In genomic region chr13:52980951-52981421, GRCm38 (mm10) we compare ENCODE assay signal across 8 mouse cellular contexts. TPM values are rescaled to one million over a fixed set of nuclear protein-coding genes. Genes with fewer than 3 reads are reported as not detected.
A peak's percentile ranks its signal among the peaks of the same experiment; 100 is the strongest.
DNase-seq lines count a peak whose midpoint lies in the region; ATAC-seq lines count a peak whose summit lies in the region.

Gene Nfil3, minus strand, starts transcription at chr13:52981073.

- H3K4me3 ChIP-seq in embryonic facial prominence, embryonic 15.5 days (replicated peaks): peak within 1 kb of the TSS; percentile 92
- peak within 1 kb of the TSS; percentile 96 for H3K4me3 ChIP-seq in heart, embryonic 12.5 days
- H3K4me3 ChIP-seq in kidney, embryonic 15.5 days (replicated peaks): peak within 1 kb of the TSS; percentile 96
- H3K4me3 ChIP-seq in liver, embryonic 11.5 days (ENCODE audit: low read depth, low read length): peak within 1 kb of the TSS; percentile 80
- peak within 1 kb of the TSS; percentile 84 for H3K4me3 ChIP-seq in stomach, embryonic 14.5 days (ENCODE audit: low read depth, low read length)

- under 1% methylated on average over 47 of the region's 79 CpGs for WGBS in embryonic facial prominence, embryonic 15.5 days
- under 1% methylated on average over 57 of the region's 79 CpGs for WGBS in heart, embryonic 12.5 days
- WGBS in kidney, embryonic 15.5 days: under 1% methylated on average over 56 of the region's 79 CpGs
- 0% methylated on average over 39 of the region's 79 CpGs for whole genome bisulfite sequencing in liver, embryonic 11.5 days
- under 1% methylated on average over 47 of the region's 79 CpGs for WGBS in stomach, embryonic 14.5 days

- H3K9ac ChIP-seq in embryonic facial prominence, embryonic 15.5 days: peak within 1 kb of the TSS; percentile 92
- H3K9ac ChIP-seq in heart, embryonic 12.5 days: peak within 1 kb of the TSS; percentile 99
- H3K9ac ChIP-seq in kidney, embryonic 15.5 days: peak within 1 kb of the TSS; percentile 80
- peak within 1 kb of the TSS; percentile 66 for H3K9ac ChIP-seq in liver, embryonic 11.5 days (ENCODE audit: low read depth, low read length)
- H3K9ac ChIP-seq in stomach, embryonic 14.5 days (replicated peaks; ENCODE audit: low read depth, low read length): peak within 1 kb of the TSS; percentile 92

- H3K27me3 ChIP-seq in embryonic facial prominence, embryonic 15.5 days: no peaks in the 10 kb centered on the region
- H3K27me3 ChIP-seq in heart, embryonic 12.5 days (replicated peaks): no peaks in the 10 kb centered on the region
- peaks cover 10% of the 10 kb centered on the region; the same call in 1 of the 2 replicates for H3K27me3 ChIP-seq in kidney, embryonic 15.5 days
- H3K27me3 ChIP-seq in liver, embryonic 11.5 days (replicated peaks; ENCODE audit: control insufficient read depth, insufficient read depth, low read length): peaks cover 52% of the 10 kb centered on the region
- peaks cover 4% of the 10 kb centered on the region; the same call in 1 of the 2 replicates for H3K27me3 ChIP-seq in stomach, embryonic 14.5 days (ENCODE audit: control insufficient read depth, insufficient read depth, low read length)

- peaks cover 37% of the 10 kb centered on the region for H3K4me1 ChIP-seq in embryonic facial prominence, embryonic 15.5 days
- H3K4me1 ChIP-seq in heart, embryonic 12.5 days (replicated peaks): peaks cover 23% of the 10 kb centered on the region
- peaks cover 43% of the 10 kb centered on the region for H3K4me1 ChIP-seq in kidney, embryonic 15.5 days
- peaks cover 31% of the 10 kb centered on the region for H3K4me1 ChIP-seq in liver, embryonic 11.5 days (replicated peaks; ENCODE audit: control insufficient read depth, insufficient read depth, low read length)
- peaks cover 12% of the 10 kb centered on the region for H3K4me1 ChIP-seq in stomach, embryonic 14.5 days (ENCODE audit: control insufficient read depth, insufficient read depth, low read length)

- peak; percentile 76 for DNase-seq in thymus, postnatal 0 days (ENCODE audit: low spot score)
- DNase-seq in thymus, postnatal 25 days: no peak
- DNase-seq in liver, embryonic 11.5 days (ENCODE audit: low spot score): no peak
- DNase-seq in monocyte, adult 2 months (ENCODE audit: low read depth in 1 of 2, low spot score in 2 of 2): peak; percentile 66 to 78

- peak within 1 kb of the TSS; percentile 94 for H3K4me2 ChIP-seq in embryonic facial prominence, embryonic 15.5 days (replicated peaks)
- peak within 1 kb of the TSS; percentile 95 for H3K4me2 ChIP-seq in heart, embryonic 12.5 days
- H3K4me2 ChIP-seq in kidney, embryonic 15.5 days: peak within 1 kb of the TSS; percentile 99
- peak within 1 kb of the TSS; percentile 92 for H3K4me2 ChIP-seq in liver, embryonic 11.5 days
- H3K4me2 ChIP-seq in stomach, embryonic 14.5 days (replicated peaks; ENCODE audit: low read depth, low read length): peak within 1 kb of the TSS; percentile 99

- H3K36me3 ChIP-seq in embryonic facial prominence, embryonic 15.5 days: no peaks in the 10 kb centered on the region
- no peaks in the 10 kb centered on the region for H3K36me3 ChIP-seq in heart, embryonic 12.5 days
- H3K36me3 ChIP-seq in kidney, embryonic 15.5 days: no peaks in the 10 kb centered on the region
- no peaks in the 10 kb centered on the region for H3K36me3 ChIP-seq in liver, embryonic 11.5 days (ENCODE audit: control insufficient read depth, insufficient read depth, low read length)
- no peaks in the 10 kb centered on the region for H3K36me3 ChIP-seq in stomach, embryonic 14.5 days (ENCODE audit: control insufficient read depth, insufficient read depth, low read length)

- peak within 1 kb of the TSS; percentile 97 for H3K27ac ChIP-seq in embryonic facial prominence, embryonic 15.5 days (replicated peaks)
- peak within 1 kb of the TSS; percentile 97 for H3K27ac ChIP-seq in heart, embryonic 12.5 days (ENCODE audit: poor library complexity, severe bottlenecking)
- peak within 1 kb of the TSS; percentile 94 for H3K27ac ChIP-seq in kidney, embryonic 15.5 days
- H3K27ac ChIP-seq in liver, embryonic 11.5 days (ENCODE audit: low read depth, low read length): peak within 1 kb of the TSS; percentile 70
- H3K27ac ChIP-seq in stomach, embryonic 14.5 days (ENCODE audit: low read length): peak within 1 kb of the TSS; percentile 92

- H3K9me3 ChIP-seq in embryonic facial prominence, embryonic 15.5 days (replicated peaks): no peaks in the 10 kb centered on the region
- H3K9me3 ChIP-seq in heart, embryonic 12.5 days (replicated peaks): no peaks in the 10 kb centered on the region
- H3K9me3 ChIP-seq in kidney, embryonic 15.5 days (replicated peaks): no peaks in the 10 kb centered on the region
- no peaks in the 10 kb centered on the region for H3K9me3 ChIP-seq in liver, embryonic 11.5 days (ENCODE audit: control insufficient read depth, low read length)
- no peaks in the 10 kb centered on the region for H3K9me3 ChIP-seq in stomach, embryonic 14.5 days (ENCODE audit: control insufficient read depth, low read depth, low read length)

- ATAC-seq in embryonic facial prominence, embryonic 15.5 days (ENCODE audit: insufficient number of reproducible peaks, low FRiP score, low TSS enrichment, low read depth): peak; percentile 89
- peak; percentile 88 for ATAC-seq in heart, embryonic 12.5 days (ENCODE audit: insufficient number of reproducible peaks, low FRiP score)
- peak; percentile 89 for ATAC-seq in kidney, embryonic 15.5 days (replicated peaks; ENCODE audit: low FRiP score)
- peak; percentile 87 for ATAC-seq in liver, embryonic 11.5 days (replicated peaks; ENCODE audit: low FRiP score)
- ATAC-seq in stomach, embryonic 14.5 days (ENCODE audit: insufficient number of reproducible peaks, insufficient read depth, low FRiP score, low read depth): peak; percentile 88

RNA-seq across cellular contexts. Expression of gene Nfil3, which starts in this region (rescaled TPM):
- 6.6 and 8.8 TPM in 2 replicates for polyA plus RNA-seq in thymus, postnatal 0 days (2015; fragmentation: Nextera tagmentation; extraction: Ambion mirVana)
- 42.2 and 43.5 TPM in 2 replicates for polyA plus RNA-seq in embryonic facial prominence, embryonic 15.5 days (2015; fragmentation: Nextera tagmentation; extraction: Ambion mirVana)
- 46.3 and 50.2 TPM in 2 replicates for polyA plus RNA-seq in heart, embryonic 12.5 days (2016; fragmentation: Nextera tagmentation; extraction: Ambion mirVana)
- 20.4 and 22.5 TPM in 2 replicates for polyA plus RNA-seq in kidney, embryonic 15.5 days (2015; fragmentation: Nextera tagmentation; extraction: Ambion mirVana)
- 8.5 and 9.8 TPM in 2 replicates for polyA plus RNA-seq in liver, embryonic 11.5 days (2014; fragmentation: Nextera tagmentation; extraction: Ambion mirVana)
- 25.8 and 26.6 TPM in 2 replicates for polyA plus RNA-seq in stomach, embryonic 14.5 days (2014; fragmentation: Nextera tagmentation; extraction: Ambion mirVana)

Comparison
In these comparisons a context has a peak if more than half of its experiments do, and no peak if none do; other contexts are left out.
1. DNase-seq: peak in thymus, postnatal 0 days (single experiment) and monocyte, adult 2 months (2 of 2); none in thymus, postnatal 25 days (single experiment) and liver, embryonic 11.5 days (single experiment).
2. Peak in every context shown above with its lines, with median percentiles within 50 percentile points of each other: ATAC-seq, H3K27ac ChIP-seq, H3K4me2 ChIP-seq, H3K4me3 ChIP-seq and H3K9ac ChIP-seq.